Mouse (Mus musculus) heart, embryonic 12.5 days (tissue): ENCODE data around the gene Trf. TPM values are rescaled to one million over a fixed set of nuclear protein-coding genes. Genes with fewer than 3 reads are reported as not detected.

Experiments
- ATAC-seq: fragments of 200-750 bp; cut with Nextera tagmentation; 2 replicates; pipeline ENCODE4 v1.8.0; 2017; ENCODE audit warnings: moderate TSS enrichment, moderate library complexity; ENCODE audit not compliant: insufficient number of reproducible peaks, low FRiP score
- H3K27ac ChIP-seq: fragments of 300-500 bp; sonication (generic); 2 replicates; pipeline ENCODE4 v1.5.1; 2016; ENCODE audit warnings: mild to moderate bottlenecking, moderate library complexity; ENCODE audit not compliant: poor library complexity, severe bottlenecking
- H3K27me3 ChIP-seq: fragments of 300-500 bp; sonication (generic); replicated peaks from 2 replicates; pipeline ENCODE4 v1.6.1; 2016; ENCODE audit warnings: mild to moderate bottlenecking, moderate library complexity
- H3K36me3 ChIP-seq: fragments of 300-500 bp; sonication (generic); 2 replicates; pipeline ENCODE4 v1.6.1; 2016; ENCODE audit warnings: mild to moderate bottlenecking, moderate library complexity
- H3K4me1 ChIP-seq: fragments of 300-500 bp; sonication (generic); replicated peaks from 2 replicates; pipeline ENCODE4 v1.6.1; 2016; ENCODE audit warnings: mild to moderate bottlenecking
- H3K4me2 ChIP-seq: fragments of 300-500 bp; sonication (generic); 2 replicates; pipeline ENCODE4 v1.6.1; 2016; ENCODE audit warnings: mild to moderate bottlenecking, moderate library complexity
- H3K4me3 ChIP-seq: fragments of 300-500 bp; sonication (generic); 2 replicates; pipeline ENCODE4 v1.5.1; 2016; ENCODE audit warnings: mild to moderate bottlenecking
- H3K9ac ChIP-seq: fragments of 300-500 bp; sonication (generic); 2 replicates; pipeline ENCODE4 v1.6.1; 2016; ENCODE audit warnings: mild to moderate bottlenecking, moderate library complexity
- H3K9me3 ChIP-seq: fragments of 300-500 bp; sonication (generic); replicated peaks from 2 replicates; pipeline ENCODE4 v1.6.1; 2016; ENCODE audit warnings: mild to moderate bottlenecking, moderate library complexity
- WGBS: fragments of 180-500 bp; shearing (Covaris S2); methylation state at CpG from one replicate; pipeline ENCODE4 v1.1.7; 2016; 5-methylcytosine and 5-hydroxymethylcytosine counted together
- polyA plus RNA-seq: library from polyadenylated mRNA; unstranded; fragments of >200 nt; fragmentation: Nextera tagmentation; extraction: Ambion mirVana; gene quantifications from 2 replicates; pipeline ENCODE4 v1.2.1, GENCODE M21; 2016

The Trf gene
- polyA plus RNA-seq, 1 experiment from 2014 or later: 80.5 TPM

DNA sequence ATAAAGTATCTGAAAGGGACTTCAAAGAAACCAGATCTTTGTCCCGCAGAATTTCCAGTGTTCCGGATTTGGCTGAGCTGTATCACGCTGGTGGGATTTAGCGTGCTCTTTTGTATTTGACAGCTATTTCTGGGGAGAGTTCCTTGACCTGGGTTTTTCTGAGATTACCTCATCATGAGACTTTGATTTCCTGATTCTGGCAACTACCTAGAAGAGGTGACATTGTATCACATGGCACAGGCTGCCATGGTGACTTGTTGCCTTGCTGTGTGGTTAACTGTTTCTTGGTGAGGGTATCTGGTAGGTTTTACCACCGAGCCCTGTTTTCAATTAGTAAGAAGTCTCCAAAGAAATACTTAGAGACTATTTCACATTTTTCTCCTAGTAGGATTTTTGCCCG lies 9.2 kb upstream of the Trf start:
- ATAC-seq: no peak
- Histone ChIP-seq H3K27me3 (no peaks in the 10 kb centered on the region), H3K9me3 (no peaks in the 10 kb centered on the region), H3K27ac (no peak overlapping the region), H3K4me2 (no peak overlapping the region), H3K4me1 (no peaks in the 10 kb centered on the region), H3K36me3 (no peaks in the 10 kb centered on the region), H3K9ac (no peak overlapping the region), H3K4me3 (no peak overlapping the region)
- 83% methylated on average over 6 of the region's 6 CpGs for WGBS

DNA sequence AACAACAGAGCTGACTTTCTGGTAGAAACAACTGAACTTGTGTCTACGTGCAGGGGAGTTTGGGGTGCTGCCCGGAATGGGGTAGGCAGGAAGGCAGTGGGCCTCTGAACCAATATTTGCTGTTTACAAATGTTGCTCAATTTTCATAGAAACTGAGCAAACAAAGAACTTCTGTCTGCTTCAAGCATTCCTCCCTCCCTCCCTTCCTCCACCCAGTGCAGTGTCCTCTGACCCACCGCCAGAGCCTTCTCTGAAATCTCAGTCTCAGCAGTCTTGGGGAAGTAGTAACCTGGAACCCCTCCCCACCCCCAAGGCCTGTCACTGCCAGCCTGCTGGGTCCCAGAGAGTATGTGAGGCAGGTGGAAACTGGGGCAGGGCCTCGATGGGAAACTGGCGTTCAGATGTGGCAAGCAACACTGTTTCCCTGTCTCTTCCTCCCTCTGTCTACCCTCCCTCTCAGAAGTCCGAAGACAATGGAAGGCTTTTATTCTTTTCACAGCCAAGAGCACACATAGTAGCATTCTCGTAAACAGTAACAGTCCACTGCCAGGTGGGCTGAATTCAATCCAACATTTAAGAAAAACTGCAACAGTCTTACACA lies 4.4 kb upstream of the Trf start:
- Histone ChIP-seq H3K4me1 (peaks cover 12% of the 10 kb centered on the region), H3K27ac (no peak overlapping the region), H3K9ac (no peak overlapping the region), H3K4me3 (no peak overlapping the region), H3K4me2 (no peak overlapping the region), H3K27me3 (no peaks in the 10 kb centered on the region), H3K36me3 (no peaks in the 10 kb centered on the region), H3K9me3 (no peaks in the 10 kb centered on the region)
- WGBS: 63% methylated on average over 7 of the region's 7 CpGs
- ATAC-seq: no peak

DNA sequence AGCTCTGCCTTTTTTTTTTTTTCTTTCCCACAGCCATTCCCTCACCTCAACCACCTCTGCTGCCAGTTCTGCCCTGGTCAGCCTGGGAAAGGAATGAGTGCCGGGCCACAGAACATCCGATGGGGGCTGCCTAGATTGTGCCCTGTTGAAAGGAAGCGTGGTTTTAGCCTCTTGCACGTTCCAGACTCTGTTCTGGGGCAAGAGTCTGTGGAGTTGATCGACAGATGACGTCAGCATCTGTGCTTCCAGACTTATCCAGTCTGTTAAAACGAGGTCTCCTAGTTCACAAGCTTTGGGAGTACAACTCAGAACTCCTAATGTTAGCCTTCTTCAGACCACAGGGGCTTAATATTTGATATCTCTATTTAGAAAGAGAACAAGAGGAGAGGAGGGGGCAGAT lies 3.8 kb upstream of the Trf start:
- no peak for ATAC-seq
- Histone ChIP-seq H3K9ac (no peak overlapping the region), H3K4me1 (peaks cover 12% of the 10 kb centered on the region), H3K27me3 (no peaks in the 10 kb centered on the region), H3K27ac (no peak overlapping the region), H3K4me3 (no peak overlapping the region), H3K36me3 (no peaks in the 10 kb centered on the region), H3K9me3 (no peaks in the 10 kb centered on the region), H3K4me2 (no peak overlapping the region)
- 51% methylated on average over 7 of the region's 7 CpGs for WGBS

DNA sequence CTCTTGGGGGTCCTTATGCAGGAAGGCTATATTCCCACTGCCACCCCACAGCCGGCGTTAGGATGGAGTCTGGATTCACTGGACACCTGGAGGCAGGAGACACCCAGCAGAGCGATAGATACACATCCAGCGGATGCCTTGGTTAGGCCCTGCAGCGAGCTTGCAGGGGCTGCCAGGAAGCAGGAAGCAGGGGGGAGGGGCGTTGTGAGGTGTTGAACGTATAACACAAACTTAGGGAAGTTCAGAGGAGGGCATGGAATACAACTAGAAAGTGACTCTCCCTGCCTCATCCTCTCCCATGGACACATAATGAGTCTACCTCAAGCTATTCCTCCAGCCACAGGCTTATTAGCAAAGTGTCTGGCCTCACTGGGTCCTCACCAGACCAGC lies 2.8 kb upstream of the Trf start:
- Histone ChIP-seq H3K27me3 (no peaks in the 10 kb centered on the region), H3K9me3 (no peaks in the 10 kb centered on the region), H3K9ac (no peak overlapping the region), H3K36me3 (no peaks in the 10 kb centered on the region), H3K27ac (no peak overlapping the region), H3K4me3 (no peak overlapping the region), H3K4me1 (peaks cover 12% of the 10 kb centered on the region), H3K4me2 (no peak overlapping the region)
- ATAC-seq: no peak
- 47% methylated on average over 7 of the region's 7 CpGs for WGBS

DNA sequence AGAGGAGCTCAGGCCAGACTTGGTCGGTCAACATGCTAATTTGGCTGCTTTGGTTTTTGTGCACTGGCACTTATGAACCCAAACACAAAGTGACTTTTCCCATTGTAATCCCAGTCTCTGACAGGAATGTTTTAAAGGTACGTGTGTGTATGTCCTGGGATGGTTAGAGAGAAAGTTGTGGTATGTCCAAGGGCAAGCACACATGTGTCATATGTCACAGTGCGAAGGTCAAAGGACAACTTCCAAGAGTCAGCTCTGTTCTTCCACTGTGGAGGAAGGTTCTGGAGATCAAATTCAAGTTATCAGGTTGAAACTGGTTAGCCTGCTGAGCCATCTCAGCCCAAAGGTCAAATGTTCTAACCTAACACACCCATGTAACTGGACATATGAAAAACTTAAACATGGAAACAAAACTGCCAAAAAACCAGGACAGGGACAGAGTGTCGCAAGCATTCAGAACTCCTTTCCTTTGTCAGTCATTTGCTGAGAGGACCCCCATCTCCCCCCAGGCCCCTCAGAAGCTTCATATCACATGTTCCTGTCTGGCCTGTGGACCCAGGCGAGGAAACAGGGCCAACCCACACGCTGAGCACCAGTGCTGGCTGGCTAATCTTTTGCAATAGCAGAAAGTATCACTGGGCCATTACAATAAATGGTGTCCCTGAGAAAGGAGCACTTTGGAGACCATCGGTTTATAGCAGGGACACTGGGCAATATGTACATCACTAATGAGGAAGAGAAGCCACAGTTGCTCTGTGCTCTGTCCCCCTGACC lies 2.2 kb upstream of the Trf start:
- no peak for ATAC-seq
- Histone ChIP-seq H3K27me3 (no peaks in the 10 kb centered on the region), H3K9ac (no peak overlapping the region), H3K4me3 (no peak overlapping the region), H3K4me2 (no peak overlapping the region), H3K36me3 (no peaks in the 10 kb centered on the region), H3K4me1 (peaks cover 12% of the 10 kb centered on the region), H3K27ac (no peak overlapping the region), H3K9me3 (no peaks in the 10 kb centered on the region)
- 82% methylated on average over 7 of the region's 7 CpGs for WGBS

DNA sequence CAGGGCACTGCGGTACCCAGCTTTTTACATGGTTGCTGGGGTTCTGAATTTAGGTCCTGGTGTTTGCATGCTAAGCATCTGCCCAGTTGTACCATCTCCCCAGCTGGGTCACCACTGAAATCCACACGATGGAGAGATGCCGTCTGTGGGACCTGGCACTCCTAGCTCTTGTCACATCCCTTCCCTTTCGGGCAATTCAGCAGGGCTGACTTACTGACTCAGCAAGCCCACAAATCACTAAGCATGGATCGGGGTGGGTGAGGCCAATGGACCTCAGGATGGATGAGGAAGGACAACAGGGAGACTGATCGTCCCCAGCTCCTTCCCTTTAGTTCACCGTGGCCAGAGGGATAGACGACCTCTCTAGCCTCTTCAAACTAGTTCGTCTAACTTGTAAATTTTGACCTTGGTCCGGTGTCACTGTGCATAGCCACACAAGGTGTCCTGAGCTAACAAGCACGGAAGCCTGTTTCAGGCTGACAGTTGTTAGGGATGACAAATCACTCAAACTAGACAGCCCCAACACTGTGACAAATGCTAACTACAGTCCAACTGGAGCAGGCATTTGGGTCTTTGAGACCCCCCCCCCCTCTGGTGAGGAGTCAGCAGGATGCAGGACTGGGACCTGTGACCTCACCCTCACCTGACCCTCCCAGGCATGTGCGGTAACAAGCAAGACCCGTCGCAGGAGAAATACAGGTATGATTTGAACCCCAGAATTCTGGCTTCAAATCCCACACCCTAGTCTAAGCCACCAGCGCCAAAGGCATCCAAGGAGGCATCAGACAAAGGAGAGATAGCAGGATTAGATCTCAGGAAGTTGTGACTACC lies 992 bp downstream of the Trf start:
- Histone ChIP-seq H3K4me1 (peaks cover 12% of the 10 kb centered on the region), H3K27ac (no peak overlapping the region), H3K36me3 (no peaks in the 10 kb centered on the region), H3K27me3 (no peaks in the 10 kb centered on the region), H3K9ac (no peak overlapping the region), H3K4me3 (no peak overlapping the region), H3K4me2 (peak overlapping the region; percentile 54; the same call in 1 of the 2 replicates), H3K9me3 (no peaks in the 10 kb centered on the region)
- ATAC-seq: no peak
- WGBS: 81% methylated on average over 15 of the region's 15 CpGs

DNA sequence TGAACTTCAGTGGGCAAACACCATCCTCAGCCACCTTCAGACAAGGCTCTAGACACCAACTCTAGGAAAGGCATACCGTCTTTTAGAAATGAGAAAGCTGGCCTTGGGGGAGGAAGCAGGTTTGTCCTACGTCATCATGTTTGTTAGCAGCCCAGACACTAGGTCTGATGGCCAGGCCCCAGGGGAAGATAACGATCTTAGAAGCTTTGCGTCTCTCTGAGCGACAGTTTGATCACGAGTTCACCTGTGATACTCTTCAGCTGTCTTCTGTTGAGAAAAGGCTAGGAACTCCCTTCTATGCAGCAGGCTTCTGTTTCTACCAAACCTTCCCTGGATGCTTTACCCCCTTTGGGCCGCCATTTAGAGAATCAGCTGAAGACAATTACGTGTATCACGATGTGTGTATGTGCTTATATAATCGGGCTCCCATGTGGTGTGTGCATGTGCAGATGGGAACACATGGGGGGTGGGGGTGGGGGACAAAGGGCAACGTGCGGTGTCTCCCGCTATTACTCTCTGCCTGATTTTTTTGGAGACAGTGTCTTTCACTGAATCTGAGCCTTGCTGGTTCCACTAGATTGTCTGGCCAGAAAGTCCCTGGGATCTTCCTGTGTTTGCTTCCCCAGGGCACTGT lies 1.8 kb downstream of the Trf start:
- H3K27me3 ChIP-seq: no peaks in the 10 kb centered on the region
- no peaks in the 10 kb centered on the region for H3K36me3 ChIP-seq
- ATAC-seq: no peak
- no peak overlapping the region for H3K9ac ChIP-seq
- no peak overlapping the region for H3K27ac ChIP-seq
- H3K4me2 ChIP-seq: no peak overlapping the region
- peaks cover 12% of the 10 kb centered on the region for H3K4me1 ChIP-seq
- no peaks in the 10 kb centered on the region for H3K9me3 ChIP-seq
- 77% methylated on average over 13 of the region's 13 CpGs for WGBS
- H3K4me3 ChIP-seq: no peak overlapping the region

DNA sequence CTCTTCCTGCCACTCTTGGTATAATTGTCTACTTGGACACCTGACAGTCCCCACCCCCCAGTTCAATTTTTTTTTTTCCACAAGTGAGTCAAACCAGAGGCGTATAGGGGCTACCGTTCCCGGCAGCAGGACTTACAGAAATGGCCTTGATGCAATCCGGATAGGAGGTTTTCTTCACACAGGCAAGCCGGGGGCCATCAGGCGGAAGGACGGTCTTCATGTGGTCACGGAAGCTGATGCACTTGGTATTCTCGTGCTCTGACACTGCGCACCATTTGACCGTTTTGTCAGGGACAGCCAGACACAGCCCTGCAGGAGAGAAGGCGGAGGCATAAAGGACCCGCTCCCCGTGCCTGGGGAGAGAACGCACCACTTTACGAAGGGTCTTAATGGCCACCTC lies 2.5 kb downstream of the Trf start:
- Histone ChIP-seq H3K27ac (no peak overlapping the region), H3K36me3 (no peaks in the 10 kb centered on the region), H3K4me1 (peaks cover 12% of the 10 kb centered on the region), H3K4me2 (no peak overlapping the region), H3K27me3 (no peaks in the 10 kb centered on the region), H3K9ac (no peak overlapping the region), H3K9me3 (no peaks in the 10 kb centered on the region), H3K4me3 (no peak overlapping the region)
- WGBS: 88% methylated on average over 16 of the region's 16 CpGs
- ATAC-seq: no peak

DNA sequence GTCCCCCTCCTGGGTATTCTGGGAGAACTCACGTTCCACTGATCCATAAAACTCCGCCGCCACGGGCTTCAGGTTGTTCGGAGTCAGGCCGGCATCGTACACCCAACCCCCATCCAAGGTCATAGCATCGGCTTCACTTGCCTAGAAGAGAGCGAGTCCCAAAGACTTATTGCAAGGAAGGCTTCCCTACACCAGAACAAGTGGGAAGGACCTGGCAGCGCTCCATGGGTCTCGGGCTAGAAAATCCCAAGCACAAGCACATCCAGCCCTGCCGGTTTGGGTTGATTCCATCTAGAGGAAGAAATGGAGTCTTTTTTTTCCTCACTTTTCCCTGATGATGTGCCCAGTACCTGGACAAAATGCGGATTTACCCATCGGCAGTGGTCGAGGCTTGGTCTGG lies 3.4 kb downstream of the Trf start:
- no peak overlapping the region for H3K4me2 ChIP-seq
- 86% methylated on average over 15 of the region's 15 CpGs for WGBS
- no peak overlapping the region for H3K27ac ChIP-seq
- no peaks in the 10 kb centered on the region for H3K27me3 ChIP-seq
- H3K4me1 ChIP-seq: peaks cover 12% of the 10 kb centered on the region
- H3K9me3 ChIP-seq: no peaks in the 10 kb centered on the region
- H3K9ac ChIP-seq: no peak overlapping the region
- no peak for ATAC-seq
- no peaks in the 10 kb centered on the region for H3K36me3 ChIP-seq
- no peak overlapping the region for H3K4me3 ChIP-seq

DNA sequence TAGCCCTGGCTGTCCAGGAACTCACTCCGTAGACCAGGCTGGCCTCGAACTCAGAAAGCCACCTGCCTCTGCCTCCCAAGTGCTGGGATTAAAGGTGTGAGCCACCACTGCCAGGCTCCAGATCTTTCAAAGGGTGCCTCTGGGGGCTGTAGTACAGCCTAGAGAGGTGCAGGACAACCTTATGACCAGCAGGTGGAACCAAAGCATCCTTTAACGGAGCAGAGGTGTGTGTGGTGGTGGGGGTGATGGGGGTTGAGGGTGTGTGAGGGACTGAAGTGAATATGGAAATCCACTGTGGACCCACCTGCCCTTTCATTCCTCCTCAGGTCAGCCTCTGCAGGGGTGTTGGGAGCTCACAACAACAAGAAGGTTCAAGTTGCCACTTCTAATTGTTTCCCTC lies 4.8 kb downstream of the Trf start:
- Histone ChIP-seq H3K4me2 (no peak overlapping the region), H3K9me3 (no peaks in the 10 kb centered on the region), H3K4me3 (no peak overlapping the region), H3K36me3 (no peaks in the 10 kb centered on the region), H3K4me1 (peaks cover 6% of the 10 kb centered on the region), H3K27ac (no peak overlapping the region), H3K27me3 (no peaks in the 10 kb centered on the region), H3K9ac (no peak overlapping the region)
- peak; percentile 31; the same call in 1 of the 2 replicates for ATAC-seq
- WGBS: 59% methylated on average over 3 of the region's 3 CpGs

DNA sequence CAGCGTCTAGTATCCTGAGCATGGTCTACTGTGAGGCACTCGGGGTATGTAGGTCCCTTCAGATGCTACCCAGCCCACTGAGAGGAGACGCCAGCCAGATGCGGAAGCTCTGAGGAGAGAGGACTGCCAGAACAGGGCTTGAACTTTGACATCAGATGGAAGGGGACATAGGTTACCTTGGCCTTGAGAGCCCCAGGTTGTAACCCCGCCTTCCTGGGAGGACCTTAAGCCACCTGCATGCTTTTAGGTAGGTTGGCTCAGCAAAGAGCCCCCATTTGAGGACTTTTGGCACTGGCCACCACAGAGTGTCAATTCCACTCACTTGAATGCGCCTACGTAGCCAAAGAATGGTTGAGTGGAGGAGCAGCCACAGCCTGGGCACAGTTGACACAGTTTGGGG lies 5.5 kb downstream of the Trf start:
- Histone ChIP-seq H3K27ac (no peak overlapping the region), H3K9me3 (no peaks in the 10 kb centered on the region), H3K4me3 (no peak overlapping the region), H3K27me3 (no peaks in the 10 kb centered on the region), H3K9ac (no peak overlapping the region), H3K4me1 (no peaks in the 10 kb centered on the region), H3K36me3 (no peaks in the 10 kb centered on the region), H3K4me2 (no peak overlapping the region)
- 84% methylated on average over 7 of the region's 7 CpGs for WGBS
- ATAC-seq: no peak
